Mouse (Mus musculus): ENCODE results near the gene Cyp2j6.

- TF ChIP-seq CTCF (IDR thresholded peaks at IDR 0.05; ENCODE audit: insufficient read depth, low read length) = no peak
- no peak for TF ChIP-seq POLR2A (IDR thresholded peaks at IDR 0.05; ENCODE audit: borderline replicate concordance, extremely low read depth, low read depth, low read length)
Observed at GRCm38 (mm10) chr4:96507286-96507685, 46.2 kb downstream of the Cyp2j6 start, which contains the start of gene Cyp2j8.
